Mouse (Mus musculus): ENCODE measurements around the gene Eif2a. TPM values are rescaled to one million over a fixed set of nuclear protein-coding genes. Genes with fewer than 3 reads are reported as not detected.
A peak's percentile ranks its signal among the peaks of the same experiment; 100 is the strongest.

Eif2a gene
- polyA plus RNA-seq, 1 experiment = 196 TPM

GRCm38 (mm10) chr3:58559887-58560286 lies 34.3 kb downstream of the Eif2a start:
- Histone ChIP-seq H3K36me3 (ENCODE audit: control insufficient read depth, insufficient read depth, low read length, poor library complexity, severe bottlenecking) (no peaks in the 10 kb centered on the region; the same call in 1 of the 2 replicates), H3K27ac (ENCODE audit: insufficient read depth, low read length) (no peak overlapping the region)

GRCm38 (mm10) chr3:58561437-58561836 lies 35.8 kb downstream of the Eif2a start:
- Histone ChIP-seq H3K9ac (ENCODE audit: low read depth, poor library complexity, severe bottlenecking) (no peak overlapping the region), H3K27ac (ENCODE audit: insufficient read depth, low read length) (peak overlapping the region; percentile 93), H3K4me3 (ENCODE audit: low read depth, low read length) (no peak overlapping the region), H3K36me3 (ENCODE audit: control insufficient read depth, insufficient read depth, low read length, poor library complexity, severe bottlenecking) (no peaks in the 10 kb centered on the region), H3K4me1 (ENCODE audit: control insufficient read depth, insufficient read depth, low read length) (no peaks in the 10 kb centered on the region), H3K9me3 (replicated peaks; ENCODE audit: control insufficient read depth, insufficient read depth, low read length, poor library complexity, severe bottlenecking) (peaks cover 36% of the 10 kb centered on the region), H3K27me3 (ENCODE audit: control insufficient read depth, insufficient read depth, low read length, poor library complexity, severe bottlenecking) (no peaks in the 10 kb centered on the region)
- TF ChIP-seq POLR2A (IDR thresholded peaks at IDR 0.05; ENCODE audit: insufficient read depth, low read length) (no peak), CTCF (IDR thresholded peaks at IDR 0.05; ENCODE audit: low read depth, low read length) (no peak), EP300 (IDR thresholded peaks at IDR 0.05; ENCODE audit: insufficient read depth, low read depth, low read length) (no peak)

More at GRCm38 (mm10) chr3:58559887-58560286, 34.3 kb downstream of the Eif2a start:
- no peak overlapping the region for H3K4me3 ChIP-seq (ENCODE audit: low read depth, low read length)
- H3K9me3 ChIP-seq (replicated peaks; ENCODE audit: control insufficient read depth, insufficient read depth, low read length, poor library complexity, severe bottlenecking) = peaks cover 25% of the 10 kb centered on the region
- no peak overlapping the region for H3K9ac ChIP-seq (ENCODE audit: low read depth, poor library complexity, severe bottlenecking)
- H3K4me1 ChIP-seq (ENCODE audit: control insufficient read depth, insufficient read depth, low read length) = peaks cover 3% of the 10 kb centered on the region
- no peaks in the 10 kb centered on the region for H3K27me3 ChIP-seq (ENCODE audit: control insufficient read depth, insufficient read depth, low read length, poor library complexity, severe bottlenecking)
- TF ChIP-seq EP300 (IDR thresholded peaks at IDR 0.05; ENCODE audit: insufficient read depth, low read depth, low read length) = no peak
- no peak for TF ChIP-seq POLR2A (IDR thresholded peaks at IDR 0.05; ENCODE audit: insufficient read depth, low read length)
- no peak for TF ChIP-seq CTCF (IDR thresholded peaks at IDR 0.05; ENCODE audit: low read depth, low read length)

- no peaks in the 10 kb centered on the region for H3K27me3 ChIP-seq (ENCODE audit: control insufficient read depth, insufficient read depth, low read length, poor library complexity, severe bottlenecking)
- H3K9ac ChIP-seq (ENCODE audit: low read depth, poor library complexity, severe bottlenecking) = no peak overlapping the region
- no peak overlapping the region for H3K4me3 ChIP-seq (ENCODE audit: low read depth, low read length)
- H3K4me1 ChIP-seq (ENCODE audit: control insufficient read depth, insufficient read depth, low read length) = no peaks in the 10 kb centered on the region
- TF ChIP-seq POLR2A (IDR thresholded peaks at IDR 0.05; ENCODE audit: insufficient read depth, low read length) (no peak), EP300 (IDR thresholded peaks at IDR 0.05; ENCODE audit: insufficient read depth, low read depth, low read length) (no peak), CTCF (IDR thresholded peaks at IDR 0.05; ENCODE audit: low read depth, low read length) (no peak)
- peaks cover 28% of the 10 kb centered on the region for H3K9me3 ChIP-seq (replicated peaks; ENCODE audit: control insufficient read depth, insufficient read depth, low read length, poor library complexity, severe bottlenecking)
- peak overlapping the region; percentile 89 for H3K27ac ChIP-seq (ENCODE audit: insufficient read depth, low read length)
- no peaks in the 10 kb centered on the region for H3K36me3 ChIP-seq (ENCODE audit: control insufficient read depth, insufficient read depth, low read length, poor library complexity, severe bottlenecking)
Measured at GRCm38 (mm10) chr3:58570821-58571220, 45.2 kb downstream of the Eif2a start.

GRCm38 (mm10) chr3:58576137-58577066 lies 50.8 kb downstream of the Eif2a start, which contains the start of gene Selenot:
Gene Selenot (plus strand): TSS chr3:58576636.
- peak within 1 kb of the TSS; percentile 83 for H3K27ac ChIP-seq (ENCODE audit: insufficient read depth, low read length)
- TF ChIP-seq POLR2A (IDR thresholded peaks at IDR 0.05; ENCODE audit: insufficient read depth, low read length) = peak; percentile 80
- no peak for TF ChIP-seq EP300 (IDR thresholded peaks at IDR 0.05; ENCODE audit: insufficient read depth, low read depth, low read length)
- no peak for TF ChIP-seq CTCF (IDR thresholded peaks at IDR 0.05; ENCODE audit: low read depth, low read length)
- peaks cover 10% of the 10 kb centered on the region for H3K36me3 ChIP-seq (ENCODE audit: control insufficient read depth, insufficient read depth, low read length, poor library complexity, severe bottlenecking)
- H3K9ac ChIP-seq (ENCODE audit: low read depth, poor library complexity, severe bottlenecking) = peak within 1 kb of the TSS; percentile 99
- H3K4me3 ChIP-seq (ENCODE audit: low read depth, low read length) = peak within 1 kb of the TSS; percentile 83
- no peaks in the 10 kb centered on the region for H3K9me3 ChIP-seq (replicated peaks; ENCODE audit: control insufficient read depth, insufficient read depth, low read length, poor library complexity, severe bottlenecking)
- H3K4me1 ChIP-seq (ENCODE audit: control insufficient read depth, insufficient read depth, low read length) = no peaks in the 10 kb centered on the region
- H3K27me3 ChIP-seq (ENCODE audit: control insufficient read depth, insufficient read depth, low read length, poor library complexity, severe bottlenecking) = no peaks in the 10 kb centered on the region

GRCm38 (mm10) chr3:58577067-58577503 lies 51.5 kb downstream of the Eif2a start:
- Histone ChIP-seq H3K27ac (ENCODE audit: insufficient read depth, low read length) (peak overlapping the region; percentile 83; the same call in 1 of the 2 replicates), H3K4me1 (ENCODE audit: control insufficient read depth, insufficient read depth, low read length) (no peaks in the 10 kb centered on the region), H3K4me3 (ENCODE audit: low read depth, low read length) (peak overlapping the region; percentile 83), H3K9me3 (replicated peaks; ENCODE audit: control insufficient read depth, insufficient read depth, low read length, poor library complexity, severe bottlenecking) (no peaks in the 10 kb centered on the region), H3K9ac (ENCODE audit: low read depth, poor library complexity, severe bottlenecking) (peak overlapping the region; percentile 99), H3K36me3 (ENCODE audit: control insufficient read depth, insufficient read depth, low read length, poor library complexity, severe bottlenecking) (peaks cover 10% of the 10 kb centered on the region), H3K27me3 (ENCODE audit: control insufficient read depth, insufficient read depth, low read length, poor library complexity, severe bottlenecking) (no peaks in the 10 kb centered on the region)
- TF ChIP-seq POLR2A (IDR thresholded peaks at IDR 0.05; ENCODE audit: insufficient read depth, low read length) (no peak), EP300 (IDR thresholded peaks at IDR 0.05; ENCODE audit: insufficient read depth, low read depth, low read length) (no peak), CTCF (IDR thresholded peaks at IDR 0.05; ENCODE audit: low read depth, low read length) (no peak)
